Mouse (Mus musculus) CH12.LX (cell line): ENCODE results near the gene Clcn1. TPM values are rescaled to one million over a fixed set of nuclear protein-coding genes. Genes with fewer than 3 reads are reported as not detected.

ENCODE experiments used
- DNase-seq: peaks from one replicate; pipeline ENCODE4 v3.0.0-alpha.2; 2013; ENCODE audit errors: extremely low read depth
- H3K27ac ChIP-seq: 2 replicates; pipeline ENCODE4 v1.5.1; 2012; ENCODE audit warnings: low read depth, mild to moderate bottlenecking, control low read depth, moderate library complexity; ENCODE audit not compliant: insufficient read depth
- H3K27me3 ChIP-seq: replicated peaks from 2 replicates; pipeline ENCODE3; 2012; ENCODE audit warnings: inconsistent platforms
- H3K36me3 ChIP-seq, 2 experiments: replicated peaks in 1 of 2; 2 replicates each; pipeline versions ENCODE3 to v1.6.1; 2012; ENCODE audit warnings: inconsistent platforms in 1 of 2, low read length in 1 of 2, mild to moderate bottlenecking in 1 of 2, mixed read lengths in 1 of 2, moderate library complexity in 1 of 2; ENCODE audit not compliant: control insufficient read depth in 1 of 2, insufficient read depth in 1 of 2
- H3K4me1 ChIP-seq, 2 experiments: 2 replicates each; pipeline ENCODE4 v1.6.1; 2012; ENCODE audit warnings: inconsistent platforms in 1 of 2, moderate library complexity in 1 of 2; ENCODE audit not compliant: insufficient read depth in 2 of 2, control insufficient read depth in 1 of 2
- H3K4me2 ChIP-seq: 2 replicates; pipeline ENCODE4 v1.6.1; 2012; ENCODE audit warnings: low read depth, mild to moderate bottlenecking, control low read depth; ENCODE audit not compliant: poor library complexity, insufficient read depth, severe bottlenecking
- H3K4me3 ChIP-seq, 3 experiments: fragments of 150-350 bp in 1 of 3; sonication (generic) in 1 of 3; replicated peaks in 1 of 3; 2 replicates each; pipeline versions ENCODE3 to v1.5.1; 2011 to 2012; ENCODE audit warnings: low read depth in 2 of 3, low read length in 2 of 3, mild to moderate bottlenecking in 2 of 3, moderate library complexity in 2 of 3, control low read depth in 1 of 3, improper control_type of control experiment in 1 of 3, inconsistent platforms in 1 of 3, mixed read lengths in 1 of 3; ENCODE audit not compliant: poor library complexity in 1 of 3
- H3K79me2 ChIP-seq: replicated peaks from 2 replicates; pipeline ENCODE4 v1.6.1; 2012; ENCODE audit warnings: mild to moderate bottlenecking, moderate library complexity; ENCODE audit not compliant: control insufficient read depth, poor library complexity, insufficient read depth, severe bottlenecking; ENCODE audit errors: extremely low read depth
- H3K9ac ChIP-seq: 2 replicates; pipeline ENCODE4 v1.6.1; 2012; ENCODE audit warnings: low read depth, mild to moderate bottlenecking, control low read depth, moderate library complexity; ENCODE audit not compliant: insufficient read depth
- H3K9me3 ChIP-seq: replicated peaks from 2 replicates; pipeline ENCODE3; 2012; ENCODE audit warnings: low read length, inconsistent platforms, mixed read lengths
- BHLHE40 ChIP-seq: IDR thresholded peaks from 2 replicates; pipeline ENCODE4 v1.6.1; 2011; ENCODE audit warnings: mild to moderate bottlenecking, low read depth, low read length, improper control_type of control experiment
- CHD1 ChIP-seq: IDR thresholded peaks from 2 replicates; pipeline ENCODE4 v1.6.1; 2012; ENCODE audit warnings: low read depth, low read length, improper control_type of control experiment, inconsistent platforms
- CHD2 ChIP-seq: IDR thresholded peaks from 2 replicates; pipeline ENCODE4 v1.6.1; 2011; ENCODE audit warnings: low read length, improper control_type of control experiment
- E2F4 ChIP-seq: IDR thresholded peaks from 2 replicates; pipeline ENCODE4 v1.6.1; 2011; ENCODE audit warnings: low read depth, low read length, improper control_type of control experiment; ENCODE audit not compliant: insufficient replicate concordance
- ETS1 ChIP-seq: conservative IDR thresholded peaks from 2 replicates; pipeline ENCODE4 v1.6.1; 2012; ENCODE audit warnings: low read depth, mild to moderate bottlenecking, inconsistent platforms, low read length, improper control_type of control experiment, moderate library complexity
- GABPA ChIP-seq: IDR thresholded peaks from 2 replicates; pipeline ENCODE4 v1.6.1; 2012; ENCODE audit warnings: low read depth, low read length, improper control_type of control experiment, inconsistent platforms; ENCODE audit not compliant: insufficient replicate concordance
- HCFC1 ChIP-seq: IDR thresholded peaks from 2 replicates; pipeline ENCODE4 v1.6.1; 2012; ENCODE audit warnings: low read depth, mild to moderate bottlenecking, inconsistent platforms, low read length, improper control_type of control experiment
- JUN ChIP-seq: IDR thresholded peaks from 2 replicates; pipeline ENCODE4 v1.6.1; 2011; ENCODE audit warnings: low read depth, mild to moderate bottlenecking, low read length, improper control_type of control experiment, moderate library complexity; ENCODE audit not compliant: insufficient read depth
- KAT2A ChIP-seq: IDR thresholded peaks from 2 replicates; pipeline ENCODE4 v1.6.1; 2012; ENCODE audit warnings: low read length, improper control_type of control experiment, inconsistent platforms; ENCODE audit not compliant: insufficient replicate concordance
- MAFK ChIP-seq: IDR thresholded peaks from 2 replicates; pipeline ENCODE4 v1.6.1; 2011; ENCODE audit warnings: low read length, improper control_type of control experiment; ENCODE audit not compliant: insufficient replicate concordance
- MAX ChIP-seq: IDR thresholded peaks from 2 replicates; pipeline ENCODE4 v1.6.1; 2011; ENCODE audit warnings: low read length, improper control_type of control experiment
- MEF2A ChIP-seq: IDR thresholded peaks from 2 replicates; pipeline ENCODE4 v1.6.1; 2014; ENCODE audit warnings: low read depth, mild to moderate bottlenecking, inconsistent platforms, low read length, improper control_type of control experiment, borderline replicate concordance
- MXI1 ChIP-seq: IDR thresholded peaks from 2 replicates; pipeline ENCODE4 v1.6.1; 2011; ENCODE audit warnings: mild to moderate bottlenecking, low read depth, low read length, improper control_type of control experiment
- MYC ChIP-seq: IDR thresholded peaks from 2 replicates; pipeline ENCODE4 v1.6.1; 2011; ENCODE audit warnings: low read depth, mild to moderate bottlenecking, improper control_type of control experiment, low read length
- NELFE ChIP-seq: IDR thresholded peaks from 2 replicates; pipeline ENCODE4 v1.6.1; 2011; ENCODE audit warnings: low read depth, low read length, improper control_type of control experiment
- PAX5 ChIP-seq: IDR thresholded peaks from 2 replicates; pipeline ENCODE4 v1.6.1; 2012; ENCODE audit warnings: low read length, inconsistent platforms, mixed read lengths
- POLR2A ChIP-seq: IDR thresholded peaks from 2 replicates; pipeline ENCODE4 v1.6.1; 2011; ENCODE audit warnings: low read depth, mild to moderate bottlenecking, improper control_type of control experiment, low read length
- RAD21 ChIP-seq: IDR thresholded peaks from 2 replicates; pipeline ENCODE4 v1.6.1; 2011; ENCODE audit warnings: low read depth, mild to moderate bottlenecking, low read length, improper control_type of control experiment, moderate library complexity
- TBP ChIP-seq: conservative IDR thresholded peaks from 2 replicates; pipeline ENCODE4 v1.6.1; 2011; ENCODE audit warnings: low read depth, low read length, improper control_type of control experiment
- TCF12 ChIP-seq: IDR thresholded peaks from 2 replicates; pipeline ENCODE4 v1.6.1; 2014; ENCODE audit warnings: low read depth, mild to moderate bottlenecking, inconsistent platforms, low read length, improper control_type of control experiment
- USF1 ChIP-seq: IDR thresholded peaks from 2 replicates; pipeline ENCODE4 v1.6.1; 2014; ENCODE audit warnings: low read depth, mild to moderate bottlenecking, inconsistent platforms, low read length, improper control_type of control experiment
- USF2 ChIP-seq: conservative IDR thresholded peaks from 2 replicates; pipeline ENCODE4 v1.6.1; 2011; ENCODE audit warnings: low read depth, low read length, improper control_type of control experiment
- ZMIZ1 ChIP-seq: IDR thresholded peaks from 2 replicates; pipeline ENCODE4 v1.6.1; 2012; ENCODE audit warnings: low read depth, mild to moderate bottlenecking, inconsistent platforms, low read length, improper control_type of control experiment
- ZNF384 ChIP-seq: IDR thresholded peaks from 2 replicates; pipeline ENCODE4 v1.6.1; 2012; ENCODE audit warnings: low read depth, low read length, improper control_type of control experiment, inconsistent platforms
- dilution Hi-C: fragments of 300-500 bp; cut with MboI; formaldehyde crosslinking; loops from 2 replicates; pipeline ENCODE4 v1.14.3; 2020; ENCODE audit warnings: low sequenced_read_pairs; ENCODE audit not compliant: extremely low pct_unique_long_range_greater_than_20kb, extremely low pct_ligation_motif_present
- in situ Hi-C: fragments of 300-500 bp; cut with MboI; formaldehyde crosslinking; loops from 3 replicates; pipeline ENCODE4 v1.14.3; 2019; ENCODE audit warnings: low sequenced_read_pairs, low pct_ligation_motif_present, low pct_unique_long_range_greater_than_20kb, mixed read lengths
- polyA plus RNA-seq: library from polyadenylated mRNA; unstranded; fragments of >175 nt; gene quantifications from 2 replicates; pipeline ENCODE4 v1.2.1, GENCODE M21; 2012; ENCODE audit warnings: low read depth; ENCODE audit not compliant: insufficient read length
- total RNA-seq, 2 experiments: library from RNA; depleted of rRNA; stranded (reverse); fragments of 300-350 nt in 1 of 2; fragments of >200 nt in 1 of 2; gene quantifications; 2 replicates each; pipeline ENCODE4 v1.2.3; 2012 to 2014

Gene Clcn1
- total and polyA plus RNA-seq, 3 experiments: 0.04 to 0.50 (median 0.08) TPM

- Histone ChIP-seq H3K27ac (no peak overlapping the region), H3K9ac (no peak overlapping the region), H3K36me3 (peaks cover 4 to 28% of the 10 kb centered on the region in 2 experiments), H3K4me2 (no peak overlapping the region), H3K4me1 (no peaks in the 10 kb centered on the region), H3K9me3 (no peaks in the 10 kb centered on the region), H3K4me3 (no peak overlapping the region), H3K27me3 (no peaks in the 10 kb centered on the region), H3K79me2 (no peaks in the 10 kb centered on the region)
- no peak for TF ChIP-seq ETS1
- TF ChIP-seq HCFC1: no peak
- TF ChIP-seq E2F4: no peak
- no peak for TF ChIP-seq PAX5
- no peak for TF ChIP-seq MAX
- TF ChIP-seq RAD21: no peak
- no peak for TF ChIP-seq KAT2A
- no peak for TF ChIP-seq USF2
- no peak for TF ChIP-seq TCF12
- no peak for TF ChIP-seq MAFK
- no peak for TF ChIP-seq POLR2A
- TF ChIP-seq CHD2: no peak
- no peak for TF ChIP-seq MEF2A
- no peak for TF ChIP-seq JUN
- no peak for TF ChIP-seq ZNF384
- no peak for TF ChIP-seq NELFE
- TF ChIP-seq ZMIZ1: no peak
- TF ChIP-seq BHLHE40: no peak
- TF ChIP-seq CHD1: no peak
- in situ Hi-C loops (no loop called here), dilution Hi-C loops (no loop called here)
- DNase-seq: no peak
Measured at GRCm38 (mm10) chr6:42361041-42361895, 74.8 kb downstream of the Clcn1 start.

DNA sequence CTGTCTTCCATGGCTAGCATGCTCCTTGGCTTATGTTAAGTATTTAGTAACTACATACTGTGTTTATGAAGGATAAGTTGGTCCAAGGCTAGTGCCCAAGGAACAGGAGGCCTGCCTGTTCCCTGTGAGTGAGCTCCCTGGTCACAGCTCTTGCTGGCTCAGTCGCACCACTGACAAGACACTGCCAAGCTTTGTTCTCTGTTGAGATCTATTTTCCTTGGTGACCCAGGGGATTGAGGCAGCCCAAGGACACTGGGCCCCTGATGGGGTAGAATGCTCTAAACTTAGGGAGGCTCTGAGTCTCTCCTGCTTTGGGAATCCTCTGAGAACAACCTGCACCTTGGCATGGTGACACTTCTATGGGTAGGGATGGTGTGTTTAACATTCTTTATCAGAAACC, 75.6 kb downstream of the Clcn1 start:
- Histone ChIP-seq H3K27ac (no peak overlapping the region), H3K79me2 (no peaks in the 10 kb centered on the region), H3K36me3 (peaks cover 2 to 21% of the 10 kb centered on the region in 2 experiments), H3K9me3 (no peaks in the 10 kb centered on the region), H3K27me3 (no peaks in the 10 kb centered on the region), H3K4me3 (no peak overlapping the region), H3K9ac (no peak overlapping the region), H3K4me2 (no peak overlapping the region), H3K4me1 (no peaks in the 10 kb centered on the region)
- no peak for DNase-seq
- in situ Hi-C loops: no loop called here
- TF ChIP-seq ZNF384 (no peak), TBP (no peak), JUN (no peak), ZMIZ1 (no peak), TCF12 (no peak), MAFK (no peak), BHLHE40 (no peak), GABPA (no peak), USF1 (no peak), CHD1 (no peak), CHD2 (no peak), NELFE (no peak), MXI1 (no peak), ETS1 (no peak), MYC (no peak)
- TF ChIP-seq, all 38 proteins: peak for 0
- dilution Hi-C loops: no loop called here
